Mouse (Mus musculus) heart, embryonic 11.5 days (tissue): ENCODE measurements around the gene Gm20390. TPM values are rescaled to one million over a fixed set of nuclear protein-coding genes. Genes with fewer than 3 reads are reported as not detected.
A peak's percentile ranks its signal among the peaks of the same experiment; 100 is the strongest.

Source experiments
- ATAC-seq: fragments of 200-750 bp; cut with Nextera tagmentation; replicated peaks from 2 replicates; pipeline ENCODE4 v1.8.0; 2017; ENCODE audit warnings: moderate library complexity; ENCODE audit not compliant: insufficient number of reproducible peaks, low FRiP score, low TSS enrichment
- H3K27ac ChIP-seq: fragments of 300-500 bp; sonication (generic); 2 replicates; pipeline ENCODE4 v1.5.1; 2014; ENCODE audit warnings: mild to moderate bottlenecking, low read depth, low read length
- H3K27me3 ChIP-seq: fragments of 300-500 bp; sonication (generic); 2 replicates; pipeline ENCODE4 v1.6.1; 2014; ENCODE audit warnings: mild to moderate bottlenecking, low read length, mixed read lengths; ENCODE audit not compliant: control insufficient read depth, insufficient read depth
- H3K36me3 ChIP-seq: fragments of 300-500 bp; sonication (generic); 2 replicates; pipeline ENCODE4 v1.6.1; 2014; ENCODE audit warnings: mild to moderate bottlenecking, low read length, moderate library complexity, mixed read lengths; ENCODE audit not compliant: control insufficient read depth, insufficient read depth
- H3K4me1 ChIP-seq: fragments of 300-500 bp; sonication (generic); 2 replicates; pipeline ENCODE4 v1.6.1; 2014; ENCODE audit warnings: low read length; ENCODE audit not compliant: control insufficient read depth, insufficient read depth
- H3K4me2 ChIP-seq: fragments of 300-500 bp; sonication (generic); 2 replicates; pipeline ENCODE4 v1.6.1; 2014; ENCODE audit warnings: mild to moderate bottlenecking, moderate library complexity
- H3K4me3 ChIP-seq: fragments of 300-500 bp; sonication (generic); 2 replicates; pipeline ENCODE4 v1.5.1; 2014; ENCODE audit warnings: low read depth, low read length
- H3K9ac ChIP-seq: fragments of 300-500 bp; sonication (generic); 2 replicates; pipeline ENCODE4 v1.6.1; 2014; ENCODE audit warnings: mild to moderate bottlenecking, low read depth, low read length, moderate library complexity
- H3K9me3 ChIP-seq: fragments of 300-500 bp; sonication (generic); replicated peaks from 2 replicates; pipeline ENCODE4 v1.6.1; 2016; ENCODE audit warnings: low read length; ENCODE audit not compliant: control insufficient read depth
- WGBS: fragments of 180-500 bp; shearing (Covaris S2); extraction: QIAGEN DNeasy Blood & Tissue Kit; methylation state at CpG from one replicate; pipeline ENCODE4 v1.1.7; 2014; ENCODE audit not compliant: insufficient replicate concordance; 5-methylcytosine and 5-hydroxymethylcytosine counted together
- polyA plus RNA-seq: library from polyadenylated mRNA; unstranded; fragments of >200 nt; fragmentation: Nextera tagmentation; extraction: Ambion mirVana; gene quantifications from 2 replicates; pipeline ENCODE4 v1.2.1, GENCODE M21; 2014

Gene Gm20390
- polyA plus RNA-seq: 308 and 315 TPM in 2 replicates

GRCm38 (mm10) chr11:93968005-93968847, at the start of gene Gm20390, which contains the start of gene Nme1:
Gm20390 (minus strand) TSS chr11:93968293.
Nme1 (minus strand) TSS chr11:93968521.
- Histone ChIP-seq H3K36me3 (peaks cover 10% of the 10 kb centered on the region), H3K4me1 (peaks cover 3% of the 10 kb centered on the region; the same call in 1 of the 2 replicates), H3K27me3 (no peaks in the 10 kb centered on the region), H3K9me3 (no peaks in the 10 kb centered on the region), H3K4me2 (peak within 1 kb of the TSS; percentile 80), H3K9ac (peak within 1 kb of the TSS; percentile 80), H3K27ac (peak within 1 kb of the TSS; percentile 60; the same call in 1 of the 2 replicates), H3K4me3 (peak within 1 kb of the TSS; percentile 69)
- ATAC-seq: peak; percentile 93
- WGBS: under 1% methylated on average over 40 of the region's 40 CpGs

GRCm38 (mm10) chr11:94003346-94003745, 35.3 kb upstream of the Gm20390 start:
- Histone ChIP-seq H3K9me3 (no peaks in the 10 kb centered on the region), H3K27ac (no peak overlapping the region), H3K4me2 (no peak overlapping the region), H3K27me3 (no peaks in the 10 kb centered on the region), H3K36me3 (no peaks in the 10 kb centered on the region), H3K4me1 (0 out of 2 replicates have a peak, but pooled peaks cover 3% of the 10 kb centered on the region), H3K9ac (no peak overlapping the region), H3K4me3 (no peak overlapping the region)
- WGBS: 90% methylated on average over 2 of the region's 2 CpGs
- no peak for ATAC-seq

GRCm38 (mm10) chr11:93999276-93999675, 31.2 kb upstream of the Gm20390 start:
- no peaks in the 10 kb centered on the region for H3K27me3 ChIP-seq
- ATAC-seq: no peak
- H3K27ac ChIP-seq: no peak overlapping the region
- no peaks in the 10 kb centered on the region for H3K36me3 ChIP-seq
- no peak overlapping the region for H3K4me3 ChIP-seq
- H3K4me1 ChIP-seq: peaks cover 21% of the 10 kb centered on the region
- no peaks in the 10 kb centered on the region for H3K9me3 ChIP-seq
- H3K9ac ChIP-seq: no peak overlapping the region
- H3K4me2 ChIP-seq: no peak overlapping the region

DNA sequence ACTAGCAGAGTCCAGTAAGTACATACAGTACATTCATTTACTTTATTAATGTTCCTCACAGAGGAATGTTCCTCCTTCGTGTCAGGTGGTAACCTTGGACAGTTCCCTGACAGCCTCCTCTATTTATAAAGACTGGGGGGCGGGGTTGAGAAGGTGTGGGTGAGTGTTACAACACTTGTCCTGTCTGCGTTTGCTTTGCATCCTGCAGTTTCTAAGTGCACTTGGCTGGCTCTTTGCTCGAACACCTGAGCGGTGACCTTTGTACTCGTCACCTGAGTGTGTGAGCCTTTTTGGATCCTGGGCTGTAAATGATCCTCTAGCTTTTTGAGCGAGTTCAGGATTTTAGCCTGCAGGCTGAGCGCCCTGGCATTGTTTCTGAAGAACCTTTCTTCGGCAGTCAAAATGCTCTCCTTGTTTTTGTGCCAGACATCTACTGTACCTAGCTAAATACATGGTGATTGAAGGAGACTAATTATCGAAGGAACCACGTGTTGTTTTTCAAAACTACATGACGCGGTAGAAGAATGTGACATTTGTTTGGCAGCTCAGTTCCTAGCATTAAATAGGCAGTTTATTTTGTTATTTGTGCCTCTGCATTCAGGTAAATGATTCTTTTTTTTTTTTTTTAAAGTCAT, 29.2 kb upstream of the Gm20390 start:
- no peaks in the 10 kb centered on the region for H3K9me3 ChIP-seq
- ATAC-seq: no peak
- 33% methylated on average over 13 of the region's 13 CpGs for WGBS
- H3K27ac ChIP-seq: no peak overlapping the region
- H3K9ac ChIP-seq: no peak overlapping the region
- H3K27me3 ChIP-seq: no peaks in the 10 kb centered on the region
- peaks cover 21% of the 10 kb centered on the region for H3K4me1 ChIP-seq
- peak overlapping the region; percentile 65 for H3K4me2 ChIP-seq
- no peaks in the 10 kb centered on the region for H3K36me3 ChIP-seq
- peak overlapping the region; percentile 69 for H3K4me3 ChIP-seq

GRCm38 (mm10) chr11:93996306-93997140, 28.4 kb upstream of the Gm20390 start:
- no peaks in the 10 kb centered on the region for H3K27me3 ChIP-seq
- no peaks in the 10 kb centered on the region for H3K9me3 ChIP-seq
- peak overlapping the region; percentile 89 for H3K9ac ChIP-seq
- ATAC-seq: peak; percentile 16; the same call in 1 of the 2 replicates
- peak overlapping the region; percentile 65 for H3K4me2 ChIP-seq
- peaks cover 21% of the 10 kb centered on the region for H3K4me1 ChIP-seq
- H3K4me3 ChIP-seq: peak overlapping the region; percentile 69
- peak overlapping the region; percentile 99 for H3K27ac ChIP-seq
- H3K36me3 ChIP-seq: no peaks in the 10 kb centered on the region
- WGBS: under 1% methylated on average over 58 of the region's 58 CpGs

- Histone ChIP-seq H3K27ac (peak within 1 kb of the TSS; percentile 99), H3K27me3 (no peaks in the 10 kb centered on the region), H3K9me3 (no peaks in the 10 kb centered on the region), H3K36me3 (no peaks in the 10 kb centered on the region), H3K4me1 (peaks cover 21% of the 10 kb centered on the region), H3K9ac (peak within 1 kb of the TSS; percentile 89), H3K4me2 (peak within 1 kb of the TSS; percentile 65), H3K4me3 (peak within 1 kb of the TSS; percentile 69)
- 2% methylated on average over 40 of the region's 70 CpGs for WGBS
- peak; percentile 91 for ATAC-seq
Measured at GRCm38 (mm10) chr11:93995720-93996305, 27.7 kb upstream of the Gm20390 start, which contains the start of gene Spag9. Spag9 (plus strand) TSS chr11:93996091.

GRCm38 (mm10) chr11:93995111-93995719, 27.1 kb upstream of the Gm20390 start:
- Histone ChIP-seq H3K4me2 (peak overlapping the region; percentile 65), H3K4me1 (peaks cover 21% of the 10 kb centered on the region), H3K9ac (peak overlapping the region; percentile 86), H3K36me3 (no peaks in the 10 kb centered on the region), H3K27ac (peak overlapping the region; percentile 99), H3K9me3 (no peaks in the 10 kb centered on the region), H3K4me3 (peak overlapping the region; percentile 69), H3K27me3 (no peaks in the 10 kb centered on the region)
- 4% methylated on average over 15 of the region's 15 CpGs for WGBS
- peak; percentile 76 for ATAC-seq
